Mouse (Mus musculus) liver, embryonic 11.5 days (tissue): ENCODE data around the gene Vmn1r235. TPM values are rescaled to one million over a fixed set of nuclear protein-coding genes. Genes with fewer than 3 reads are reported as not detected.
"Not testable (repeated sequence)": the region's sequence is repeated elsewhere in the genome, so short reads cannot be mapped to it uniquely, and the experiment has no call there.

Experiments used
- ATAC-seq: fragments of 200-750 bp; cut with Nextera tagmentation; replicated peaks from 2 replicates; pipeline ENCODE4 v1.8.0; 2017; ENCODE audit warnings: moderate number of reproducible peaks, mild to moderate bottlenecking, moderate TSS enrichment, moderate library complexity; ENCODE audit not compliant: low FRiP score
- DNase-seq: peaks from one replicate; pipeline ENCODE4 v3.0.0-alpha.2; 2017; ENCODE audit warnings: low spot score
- H3K27ac ChIP-seq: fragments of 300-500 bp; sonication (generic); 2 replicates; pipeline ENCODE4 v1.5.1; 2014; ENCODE audit warnings: mild to moderate bottlenecking, low read depth, low read length, control low read depth
- H3K27me3 ChIP-seq: fragments of 300-500 bp; sonication (generic); replicated peaks from 2 replicates; pipeline ENCODE4 v1.6.1; 2014; ENCODE audit warnings: low read length, mixed read lengths; ENCODE audit not compliant: control insufficient read depth, insufficient read depth
- H3K36me3 ChIP-seq: fragments of 300-500 bp; sonication (generic); 2 replicates; pipeline ENCODE4 v1.6.1; 2014; ENCODE audit warnings: mild to moderate bottlenecking, low read length, moderate library complexity, mixed read lengths; ENCODE audit not compliant: control insufficient read depth, insufficient read depth
- H3K4me1 ChIP-seq: fragments of 300-500 bp; sonication (generic); replicated peaks from 2 replicates; pipeline ENCODE4 v1.6.1; 2014; ENCODE audit warnings: low read length, mixed read lengths; ENCODE audit not compliant: control insufficient read depth, insufficient read depth
- H3K4me2 ChIP-seq: fragments of 300-500 bp; sonication (generic); 2 replicates; pipeline ENCODE4 v1.6.1; 2014; ENCODE audit warnings: mild to moderate bottlenecking, control low read depth, moderate library complexity
- H3K4me3 ChIP-seq: fragments of 300-500 bp; sonication (generic); 2 replicates; pipeline ENCODE4 v1.5.1; 2014; ENCODE audit warnings: low read depth, low read length, control low read depth
- H3K9ac ChIP-seq: fragments of 300-500 bp; sonication (generic); 2 replicates; pipeline ENCODE4 v1.6.1; 2014; ENCODE audit warnings: low read depth, low read length, control low read depth
- H3K9me3 ChIP-seq: fragments of 300-500 bp; sonication (generic); 2 replicates; pipeline ENCODE4 v1.6.1; 2016; ENCODE audit warnings: low read length, inconsistent platforms, mixed read lengths; ENCODE audit not compliant: control insufficient read depth
- WGBS: fragments of 180-500 bp; shearing (Covaris S2); extraction: QIAGEN DNeasy Blood & Tissue Kit; methylation state at CpG from one replicate; pipeline ENCODE4 v1.1.7; 2014; 5-methylcytosine and 5-hydroxymethylcytosine counted together
- polyA plus RNA-seq: library from polyadenylated mRNA; unstranded; fragments of >200 nt; fragmentation: Nextera tagmentation; extraction: Ambion mirVana; gene quantifications from 2 replicates; pipeline ENCODE4 v1.2.1, GENCODE M21; 2014

Gene Vmn1r235
- not detected in 2 replicates for polyA plus RNA-seq

DNA sequence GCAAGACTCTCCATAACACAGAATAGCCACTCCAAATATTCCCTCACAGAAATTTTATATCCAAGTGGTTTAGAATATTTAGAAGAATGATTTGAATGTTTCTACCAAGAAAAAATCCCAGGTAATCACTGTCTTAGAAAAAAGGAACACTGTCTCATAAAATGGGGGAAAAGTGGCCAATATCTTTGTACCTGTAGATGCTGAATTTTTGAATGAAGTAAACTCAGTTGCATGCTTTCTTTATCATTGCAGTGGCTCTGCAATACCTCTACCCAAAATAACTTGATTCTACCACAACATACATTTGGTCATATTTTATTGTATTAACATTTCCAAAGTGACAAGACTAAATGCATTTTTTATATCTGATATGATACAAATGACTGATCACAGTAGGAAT, at the start of gene Vmn1r235:
Vmn1r235 (plus strand) TSS at position 301 of the 400 bp plus-strand sequence.
- ATAC-seq, result no peak
- DNase-seq, result no peak
- H3K9me3 ChIP-seq, result no peaks in the 10 kb centered on the region
- H3K4me1 ChIP-seq, result no peaks in the 10 kb centered on the region
- no peaks in the 10 kb centered on the region for H3K36me3 ChIP-seq
- H3K9ac ChIP-seq, result no peak within 1 kb of the TSS
- no peaks in the 10 kb centered on the region for H3K27me3 ChIP-seq
- no peak within 1 kb of the TSS for H3K4me2 ChIP-seq
- H3K4me3 ChIP-seq, result no peak within 1 kb of the TSS
- no peak within 1 kb of the TSS for H3K27ac ChIP-seq

DNA sequence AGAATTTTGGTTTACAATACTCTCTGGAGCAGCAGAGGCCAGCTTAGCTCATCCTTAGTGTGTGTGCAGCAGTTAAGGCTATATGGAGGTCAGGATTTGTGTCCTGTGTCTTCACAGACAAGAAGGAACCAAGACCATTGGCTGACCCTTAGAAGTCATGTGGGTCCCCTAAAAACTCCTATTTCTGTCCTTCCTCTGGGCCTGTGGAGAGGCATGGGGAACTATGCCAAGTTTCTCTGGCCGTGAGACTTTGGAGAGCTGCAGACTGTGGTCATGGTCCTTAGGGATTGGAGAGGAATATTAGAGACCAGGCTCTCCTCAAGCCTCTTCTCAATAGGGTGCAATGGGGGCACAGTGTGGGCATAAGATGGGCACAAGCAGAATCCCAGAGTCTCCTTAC, 45.1 kb upstream of the Vmn1r235 start:
- H3K36me3 ChIP-seq, H3K9ac ChIP-seq, H3K27me3 ChIP-seq, H3K4me1 ChIP-seq, H3K9me3 ChIP-seq, H3K4me3 ChIP-seq, DNase-seq, ATAC-seq, H3K4me2 ChIP-seq, H3K27ac ChIP-seq: not testable (repeated sequence)
- WGBS, result 93% methylated on average over 1 of the region's 1 CpGs

DNA sequence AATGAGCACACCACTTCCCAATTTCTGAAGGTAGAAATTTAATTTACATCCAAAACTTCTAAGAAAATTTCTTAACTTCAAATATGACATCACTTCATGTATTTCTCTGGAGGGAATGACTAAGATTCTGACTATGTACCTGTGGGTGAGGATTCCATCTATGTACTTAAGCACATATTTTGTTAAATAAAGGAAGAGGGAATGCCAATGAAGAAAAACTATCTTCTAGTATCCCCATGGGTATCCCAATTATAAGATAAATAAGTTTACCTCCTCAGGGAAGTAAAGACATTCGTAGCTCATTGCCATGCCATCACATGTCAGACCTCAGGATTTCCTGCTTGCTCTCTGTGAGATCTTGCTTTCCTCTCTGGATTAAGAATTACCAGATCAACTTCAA, 30.4 kb upstream of the Vmn1r235 start, which contains the start of gene Vmn1r234:
Vmn1r234 (plus strand) TSS at position 301 of the 400 bp plus-strand sequence.
- no peaks in the 10 kb centered on the region for H3K9me3 ChIP-seq
- no peaks in the 10 kb centered on the region for H3K27me3 ChIP-seq
- DNase-seq, result no peak
- H3K4me3 ChIP-seq, result no peak within 1 kb of the TSS
- H3K4me2 ChIP-seq, result no peak within 1 kb of the TSS
- H3K27ac ChIP-seq, result no peak within 1 kb of the TSS
- no peaks in the 10 kb centered on the region for H3K36me3 ChIP-seq
- no peak within 1 kb of the TSS for H3K9ac ChIP-seq
- no peaks in the 10 kb centered on the region for H3K4me1 ChIP-seq
- WGBS, result 65% methylated on average over 1 of the region's 1 CpGs
- no peak for ATAC-seq

DNA sequence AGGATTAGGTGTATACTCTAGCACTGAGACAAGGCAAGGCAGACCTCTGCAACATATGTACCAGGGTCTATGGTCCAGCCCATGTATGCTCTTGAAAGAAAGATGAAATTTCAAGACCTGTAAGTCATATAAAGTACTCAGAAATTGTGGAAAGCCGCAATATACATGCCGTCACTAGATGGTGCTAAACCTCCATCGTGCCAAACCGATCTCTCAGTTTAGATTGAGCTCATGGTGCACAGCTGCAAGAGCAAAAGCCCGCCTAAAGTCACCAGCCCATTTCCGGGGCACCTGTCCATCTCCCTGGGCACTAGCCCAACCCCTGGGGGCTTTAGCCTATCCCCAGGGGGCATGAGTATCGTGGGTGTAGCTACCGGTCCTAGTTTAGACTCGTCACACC, 24.6 kb upstream of the Vmn1r235 start:
- Histone ChIP-seq H3K36me3 (no peaks in the 10 kb centered on the region), H3K27me3 (no peaks in the 10 kb centered on the region), H3K4me3 (no peak overlapping the region), H3K4me1 (no peaks in the 10 kb centered on the region), H3K4me2 (no peak overlapping the region), H3K9me3 (no peaks in the 10 kb centered on the region), H3K27ac (no peak overlapping the region), H3K9ac (no peak overlapping the region)
- WGBS, result 32% methylated on average over 9 of the region's 9 CpGs
- DNase-seq (peak; percentile 37), ATAC-seq (no peak; the same call in 1 of the 2 replicates)

DNA sequence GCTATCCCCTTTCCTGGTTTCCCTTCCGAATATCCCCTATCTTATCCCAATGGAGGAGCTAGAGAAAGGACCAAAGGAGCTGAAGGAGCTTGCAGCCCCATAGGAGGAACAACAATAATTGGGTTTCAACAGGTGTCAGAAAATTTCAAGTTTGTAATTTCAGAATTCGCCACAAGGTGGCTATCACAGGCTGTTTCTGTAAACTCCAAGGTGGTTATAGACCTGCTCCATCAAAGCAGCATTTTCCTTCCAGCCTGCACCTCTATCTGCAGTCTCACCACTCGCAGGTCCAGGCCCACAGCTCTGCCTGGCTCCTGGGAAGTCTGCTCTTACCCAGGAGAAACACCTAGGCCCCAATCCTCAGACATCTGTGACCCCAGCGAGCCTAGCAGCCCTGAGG, 15.9 kb downstream of the Vmn1r235 start:
- WGBS, result 8% methylated on average over 4 of the region's 4 CpGs
- H3K4me3 ChIP-seq, result no peak overlapping the region
- no peaks in the 10 kb centered on the region for H3K36me3 ChIP-seq
- DNase-seq, result no peak
- H3K4me2 ChIP-seq, result no peak overlapping the region
- no peaks in the 10 kb centered on the region for H3K9me3 ChIP-seq
- no peak overlapping the region for H3K27ac ChIP-seq
- no peak overlapping the region for H3K9ac ChIP-seq
- H3K27me3 ChIP-seq, result no peaks in the 10 kb centered on the region
- H3K4me1 ChIP-seq, result no peaks in the 10 kb centered on the region
- peak; percentile 36; the same call in 1 of the 2 replicates for ATAC-seq

DNA sequence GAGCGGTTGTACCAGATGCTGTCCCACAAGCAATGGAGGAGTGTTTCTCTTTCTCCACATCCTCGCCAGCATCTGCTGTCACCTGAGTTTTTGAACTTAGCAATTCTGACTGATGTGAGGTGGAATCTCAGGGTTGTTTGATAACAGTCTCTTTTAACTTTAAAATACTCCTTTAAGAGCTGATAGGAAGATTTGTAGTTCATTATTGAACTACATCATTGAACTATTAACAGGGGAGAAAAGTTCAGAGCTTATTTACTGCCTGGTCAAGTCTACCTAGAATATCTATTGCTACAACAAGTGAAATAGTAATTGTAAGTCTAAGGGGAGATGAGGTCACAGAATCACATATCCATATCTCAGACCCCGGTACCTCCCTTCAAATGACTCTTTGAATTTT, 26.4 kb downstream of the Vmn1r235 start, which contains the start of gene Vmn1r236:
Vmn1r236 (plus strand) TSS at position 301 of the 400 bp plus-strand sequence.
- H3K36me3 ChIP-seq, result no peaks in the 10 kb centered on the region
- no peak within 1 kb of the TSS for H3K9ac ChIP-seq
- 74% methylated on average over 3 of the region's 3 CpGs for WGBS
- DNase-seq (no peak), ATAC-seq (no peak)
- H3K4me3 ChIP-seq, result no peak within 1 kb of the TSS
- H3K4me2 ChIP-seq, result no peak within 1 kb of the TSS
- no peaks in the 10 kb centered on the region for H3K4me1 ChIP-seq
- H3K27ac ChIP-seq, result no peak within 1 kb of the TSS
- no peaks in the 10 kb centered on the region for H3K9me3 ChIP-seq
- H3K27me3 ChIP-seq, result no peaks in the 10 kb centered on the region

GRCm38 (mm10) chr17:21284395-21284794, 28.2 kb downstream of the Vmn1r235 start:
- ATAC-seq (no peak), DNase-seq (no peak)
- Histone ChIP-seq H3K4me3 (no peak overlapping the region), H3K36me3 (no peaks in the 10 kb centered on the region), H3K4me2 (no peak overlapping the region), H3K27me3 (no peaks in the 10 kb centered on the region), H3K9me3 (no peaks in the 10 kb centered on the region), H3K9ac (no peak overlapping the region), H3K27ac (no peak overlapping the region), H3K4me1 (no peaks in the 10 kb centered on the region)

DNA sequence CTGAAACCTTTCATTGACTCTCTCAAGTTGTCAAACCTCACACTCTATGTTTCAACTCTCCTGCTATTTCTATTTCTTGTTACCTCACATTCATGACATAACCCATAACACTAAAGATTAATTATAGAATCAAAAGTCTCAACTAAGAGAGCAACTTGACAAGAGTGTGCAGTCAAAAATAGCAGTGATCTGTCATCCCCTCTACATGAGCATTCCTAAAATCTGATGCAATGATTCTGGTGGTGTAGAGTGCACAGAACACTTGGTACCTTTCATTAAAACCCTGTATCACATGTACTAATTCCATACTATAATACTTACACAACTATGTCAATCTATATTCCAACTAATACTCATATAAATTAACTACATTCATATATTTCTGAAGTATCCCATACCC, 33.5 kb downstream of the Vmn1r235 start:
- Histone ChIP-seq H3K9ac (no peak overlapping the region), H3K27me3 (no peaks in the 10 kb centered on the region), H3K4me1 (no peaks in the 10 kb centered on the region), H3K9me3 (no peaks in the 10 kb centered on the region), H3K4me2 (no peak overlapping the region), H3K36me3 (no peaks in the 10 kb centered on the region), H3K27ac (no peak overlapping the region), H3K4me3 (no peak overlapping the region)
- DNase-seq, result no peak
- no peak for ATAC-seq

DNA sequence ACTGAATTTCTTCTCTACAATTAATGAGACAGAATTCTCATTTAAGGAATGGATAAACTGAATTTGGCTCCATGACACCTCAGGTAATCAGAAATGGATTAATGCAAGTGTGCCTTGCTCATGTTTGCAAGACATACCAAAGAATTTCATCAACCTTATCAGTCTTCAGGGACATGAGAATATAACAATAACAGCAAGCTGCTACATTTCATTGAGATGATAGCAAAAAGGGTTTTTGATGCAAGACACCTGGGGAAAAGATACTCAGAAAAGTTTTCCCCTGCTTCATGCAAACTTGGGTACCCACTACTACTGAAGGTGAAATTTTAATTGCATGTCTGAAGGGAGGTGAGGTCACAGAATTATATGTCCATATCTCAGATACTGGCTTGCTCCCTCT, 55.4 kb downstream of the Vmn1r235 start, which contains the start of gene Vmn1r237:
Vmn1r237 (plus strand) TSS at position 301 of the 400 bp plus-strand sequence.
- no peak for ATAC-seq
- Histone ChIP-seq H3K9me3 (no peaks in the 10 kb centered on the region), H3K36me3 (no peaks in the 10 kb centered on the region), H3K27ac (no peak within 1 kb of the TSS), H3K4me1 (no peaks in the 10 kb centered on the region), H3K4me2 (no peak within 1 kb of the TSS), H3K4me3 (no peak within 1 kb of the TSS), H3K27me3 (no peaks in the 10 kb centered on the region), H3K9ac (no peak within 1 kb of the TSS)
- no peak for DNase-seq
